Mouse (Mus musculus) left cerebral cortex, postnatal 14 days (tissue): ENCODE results near the gene Fgg. TPM values are rescaled to one million over a fixed set of nuclear protein-coding genes. Genes with fewer than 3 reads are reported as not detected.

Source experiments
- DNase-seq, 2 experiments: peaks; one replicate each; pipeline ENCODE4 v3.0.0; 2021 to 2022; ENCODE audit warnings: low spot score in 2 of 2, mixed read lengths in 1 of 2
- intact Hi-C: fragments of 180-260 bp; cut with DNase I; formaldehyde crosslinking; loops from one replicate; pipeline ENCODE4 v1.15.1; 2025
- long read RNA-seq, 2 experiments: library from polyadenylated mRNA; stranded (forward); transcript quantifications; one replicate each; pipeline ENCODE4 v2.0.0; 2021
- total RNA-seq, 2 experiments: library from RNA; stranded (reverse); gene quantifications; 2 replicates each; pipeline ENCODE4 v1.2.3; 2021

The Fgg gene
- not detected for total RNA-seq
- long read RNA-seq, experiment 1, result 0 reads
- long read RNA-seq, experiment 2, result 0 reads

GRCm38 (mm10) chr3:83007557-83007956, at the start of gene Fgg:
Gene Fgg, plus strand, starts transcription at chr3:83007724.
- no peak for DNase-seq
- intact Hi-C loops, result no loop called here

GRCm38 (mm10) chr3:82971046-82971445, 36.5 kb upstream of the Fgg start:
- no peak for DNase-seq
- intact Hi-C loops, result no loop called here

GRCm38 (mm10) chr3:82980818-82981217, 26.7 kb upstream of the Fgg start:
- no peak for DNase-seq
- intact Hi-C loops, result loop anchor here (5.0 kb wide), 1 partner anchor 104 kb away; the partner anchor contains the start of gene Rbm46

GRCm38 (mm10) chr3:82981861-82982260, 25.7 kb upstream of the Fgg start:
- intact Hi-C loops, result loop anchor here (5.0 kb wide), 1 partner anchor 105 kb away; the partner anchor contains the start of gene Rbm46

GRCm38 (mm10) chr3:82984840-82985239, 22.7 kb upstream of the Fgg start:
- intact Hi-C loops, result loop anchor here (5.0 kb wide), 1 partner anchor 108 kb away; the partner anchor contains the start of gene Rbm46
- no peak for DNase-seq

More at GRCm38 (mm10) chr3:82981861-82982260, 25.7 kb upstream of the Fgg start:
- DNase-seq, result no peak

GRCm38 (mm10) chr3:82991963-82992362, 15.6 kb upstream of the Fgg start:
- intact Hi-C loops, result no loop called here
- no peak for DNase-seq

- intact Hi-C loops, result no loop called here
- DNase-seq, result no peak
Measured at GRCm38 (mm10) chr3:82992956-82993355, 14.6 kb upstream of the Fgg start.

GRCm38 (mm10) chr3:82995368-82995767, 12.2 kb upstream of the Fgg start:
- DNase-seq, result peak; percentile 12 to 16
- intact Hi-C loops, result no loop called here

- no peak for DNase-seq
- intact Hi-C loops, result no loop called here
Measured at GRCm38 (mm10) chr3:82996656-82997055, 10.9 kb upstream of the Fgg start.

- DNase-seq, result peak; percentile 79 to 84
- intact Hi-C loops, result loop anchor here (2.0 kb wide), 1 partner anchor 56 kb away; the partner anchor contains the start of gene Plrg1
Measured at GRCm38 (mm10) chr3:82998772-82999463, 8.6 kb upstream of the Fgg start.

GRCm38 (mm10) chr3:82999995-83000394, 7.5 kb upstream of the Fgg start:
- DNase-seq, result no peak
- intact Hi-C loops, result loop anchor here (2.0 kb wide), 2 partner anchors 55 to 273 kb away; partner anchors contain the start of gene Plrg1

- intact Hi-C loops, result loop anchor here (1.0 kb wide), 1 partner anchor 51 kb away; no protein-coding TSS in a partner anchor
- DNase-seq, result peak; percentile 42 to 62
Measured at GRCm38 (mm10) chr3:83002191-83002590, 5.3 kb upstream of the Fgg start.

GRCm38 (mm10) chr3:83003068-83003467, 4.5 kb upstream of the Fgg start:
- DNase-seq, result no peak
- intact Hi-C loops, result no loop called here

GRCm38 (mm10) chr3:83004801-83005200, 2.7 kb upstream of the Fgg start:
- DNase-seq, result no peak
- intact Hi-C loops, result no loop called here

- DNase-seq, result no peak
- intact Hi-C loops, result no loop called here
Measured at GRCm38 (mm10) chr3:83010291-83010690, 2.8 kb downstream of the Fgg start.

- intact Hi-C loops, result no loop called here
Measured at GRCm38 (mm10) chr3:83011136-83011535, 3.6 kb downstream of the Fgg start.

GRCm38 (mm10) chr3:83011565-83011964, 4.0 kb downstream of the Fgg start:
- DNase-seq, result no peak
- intact Hi-C loops, result no loop called here

More at GRCm38 (mm10) chr3:83011136-83011535, 3.6 kb downstream of the Fgg start:
- no peak for DNase-seq

- intact Hi-C loops, result no loop called here
- DNase-seq, result no peak
Measured at GRCm38 (mm10) chr3:83012636-83013035, 5.1 kb downstream of the Fgg start.

- intact Hi-C loops, result no loop called here
Measured at GRCm38 (mm10) chr3:83013951-83014350, 6.4 kb downstream of the Fgg start.

GRCm38 (mm10) chr3:83016236-83016635, 8.7 kb downstream of the Fgg start:
- DNase-seq, result no peak
- intact Hi-C loops, result no loop called here

More at GRCm38 (mm10) chr3:83013951-83014350, 6.4 kb downstream of the Fgg start:
- DNase-seq, result no peak

GRCm38 (mm10) chr3:83020387-83020786, 12.9 kb downstream of the Fgg start:
- intact Hi-C loops, result no loop called here
- no peak for DNase-seq
